Mouse (Mus musculus) small intestine, adult 10 weeks (tissue): Measurements from ENCODE around the gene E130311K13Rik. TPM values are rescaled to one million over a fixed set of nuclear protein-coding genes. Genes with fewer than 3 reads are reported as not detected.

ENCODE experiments used
- polyA plus RNA-seq: library from polyadenylated mRNA; stranded (reverse); fragments of 350-450 nt; fragmentation: Illumina TruSeq; extraction: RNeasy Lipid Tissue Mini Kit (QIAGEN cat#74804); gene quantifications from one replicate; pipeline ENCODE4 v1.2.3, GENCODE M21; 2014; ENCODE audit warnings: low replicate concordance

E130311K13Rik gene
- 2.8 TPM for polyA plus RNA-seq

DNA sequence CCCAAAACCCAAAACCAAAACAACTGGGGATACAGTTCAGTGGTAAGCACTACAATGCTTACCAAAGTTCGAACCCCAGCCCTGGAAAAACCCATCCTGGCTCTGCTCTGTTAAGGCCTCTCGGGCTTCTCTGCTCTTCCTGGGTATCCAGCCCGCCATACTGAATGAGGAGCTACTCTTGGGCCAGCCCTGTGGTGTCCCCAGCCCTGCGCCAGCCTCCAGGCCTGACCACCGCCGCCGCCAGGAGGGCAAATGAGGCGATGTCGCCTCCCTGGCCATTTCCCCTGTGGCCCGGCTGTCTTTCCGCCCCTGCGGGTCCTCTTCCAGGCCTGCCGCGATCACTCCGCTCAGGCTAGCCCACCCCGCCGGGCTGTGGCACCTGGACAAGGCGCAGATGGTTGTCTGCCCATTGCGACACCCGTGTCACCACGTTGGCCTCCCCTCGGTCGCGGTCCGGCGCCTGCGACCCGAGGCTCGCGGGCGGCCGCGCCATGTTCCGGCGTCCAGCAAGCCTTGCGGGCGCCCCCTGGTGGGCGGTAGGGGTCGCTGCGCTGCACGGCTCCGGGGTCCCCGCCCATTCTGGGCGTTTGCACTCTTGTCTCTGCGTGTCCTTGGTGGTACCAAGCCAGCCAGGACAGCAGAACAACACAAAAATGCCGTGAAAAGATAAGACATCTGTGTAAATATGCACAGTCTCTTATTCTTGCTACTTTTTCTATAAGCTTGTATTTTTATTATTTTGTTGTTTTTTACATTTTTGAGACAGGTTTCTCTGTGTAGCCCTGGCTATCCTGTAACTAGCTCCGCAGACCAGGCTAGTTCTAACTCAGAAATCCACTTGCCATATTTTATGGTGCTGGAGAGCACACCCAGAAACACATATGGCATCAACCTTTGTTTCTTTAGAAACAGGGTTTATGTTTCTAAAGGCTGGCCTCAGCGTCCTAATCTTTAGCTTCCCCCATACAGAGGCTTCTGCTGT lies at the start of gene E130311K13Rik:
Gene E130311K13Rik, minus strand, starts transcription at position 595 of the 982 bp plus-strand sequence.

DNA sequence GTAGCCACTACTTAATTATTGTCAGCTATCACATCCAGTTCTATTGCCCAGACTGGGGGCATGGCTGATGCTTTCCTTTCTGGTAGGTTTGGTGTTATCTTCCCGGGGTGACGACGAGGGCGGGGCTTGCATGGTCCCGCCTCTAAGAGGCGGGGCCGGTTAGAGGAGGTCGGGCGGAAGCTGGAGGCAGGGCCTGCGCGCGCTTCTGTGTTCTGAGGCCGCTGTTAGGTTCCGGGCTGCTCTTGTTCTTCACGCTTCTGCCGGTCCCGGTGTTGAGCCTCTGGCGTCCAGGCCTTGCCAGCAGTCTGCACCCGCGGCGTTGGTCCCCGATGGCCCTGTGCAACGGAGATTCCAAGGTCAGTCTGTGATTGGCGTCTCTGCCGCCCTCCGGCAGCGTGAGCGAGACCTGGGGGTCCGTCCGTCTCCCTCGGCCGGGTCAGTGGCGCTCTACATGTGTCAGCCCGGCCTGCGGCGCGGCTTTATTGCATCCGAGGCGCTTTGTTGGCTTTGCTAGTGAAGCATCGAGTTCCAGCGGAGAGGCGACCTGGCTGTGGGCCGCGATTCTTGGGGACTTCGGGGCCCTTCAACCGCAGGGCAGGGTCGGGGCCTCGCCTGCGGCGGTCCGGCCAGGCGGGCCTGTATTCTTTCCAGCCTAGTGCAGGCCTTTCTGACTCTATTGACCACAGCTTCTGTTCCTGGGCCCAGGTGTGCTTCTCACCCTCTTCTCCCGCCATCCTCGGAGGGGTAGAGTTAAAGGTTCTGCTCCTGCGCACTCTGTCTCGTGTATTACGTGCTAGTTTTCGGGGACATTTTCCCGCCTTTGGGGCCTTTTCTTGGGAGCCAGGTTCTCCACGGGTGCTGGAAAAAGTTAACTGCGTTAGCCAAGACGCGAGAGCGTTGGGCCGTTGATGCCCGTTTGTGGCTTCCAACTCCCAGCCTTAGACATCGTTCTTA lies 47.0 kb upstream of the E130311K13Rik start, which contains the start of gene Gmps:
Gene Gmps, plus strand, starts transcription at position 152 of the 954 bp plus-strand sequence.

GRCm38 (mm10) chr3:63964100-63964921 lies 35.0 kb upstream of the E130311K13Rik start, which contains the start of gene Slc33a1:
TSS of gene Slc33a1 (minus strand) at chr3:63964768.

DNA sequence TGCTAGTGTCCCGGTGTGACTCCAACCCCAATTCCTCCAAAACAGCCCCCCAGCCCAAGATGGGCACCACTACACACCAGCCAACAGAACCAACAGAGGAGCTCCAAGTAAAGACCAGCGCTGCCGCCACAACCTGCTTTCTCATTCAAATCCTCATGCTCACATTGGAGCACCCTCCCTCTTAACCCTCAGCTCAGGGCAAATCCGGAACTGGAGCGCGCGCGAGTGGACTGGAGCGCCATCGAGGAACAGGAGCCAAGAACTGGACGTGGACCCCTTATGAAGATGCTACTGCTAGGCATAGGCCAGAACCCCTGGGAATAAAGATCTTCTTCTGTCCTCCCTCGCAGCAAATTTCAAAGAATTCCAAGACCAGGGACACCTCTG lies 30.0 kb downstream of the E130311K13Rik start, which contains the start of gene Plch1:
Gene Plch1, minus strand, starts transcription at position 164 of the 387 bp plus-strand sequence.

Other genes starting within 250 kb of the E130311K13Rik start
- 14.3 TPM for gene Plch1, start 30.0 kb downstream of the E130311K13Rik start, polyA plus RNA-seq
- 101 TPM for gene Slc33a1, start 35.3 kb upstream of the E130311K13Rik start, polyA plus RNA-seq
- gene Gmps, start 46.6 kb upstream of the E130311K13Rik start, polyA plus RNA-seq: 30.5 TPM
- gene Vmn2r1, start 152.1 kb upstream of the E130311K13Rik start, polyA plus RNA-seq: not detected
- gene Vmn2r2, start 212.5 kb upstream of the E130311K13Rik start, polyA plus RNA-seq: not detected